Mouse (Mus musculus) heart, embryonic 12.5 days (tissue): ENCODE data around the gene Oit1. TPM values are rescaled to one million over a fixed set of nuclear protein-coding genes. Genes with fewer than 3 reads are reported as not detected.

Experiments
- polyA plus RNA-seq: library from polyadenylated mRNA; unstranded; fragments of >200 nt; fragmentation: Nextera tagmentation; extraction: Ambion mirVana; gene quantifications from 2 replicates; pipeline ENCODE4 v1.2.1, GENCODE M21; 2016

Oit1 gene
- polyA plus RNA-seq, 1 experiment from 2014 or later, result not detected

Other genes starting within 250 kb of the Oit1 start
- 452 and 456 TPM in 2 replicates for gene Pdhb, start 205.7 kb downstream of the Oit1 start, polyA plus RNA-seq
- gene Kctd6, start 164.6 kb downstream of the Oit1 start, polyA plus RNA-seq, result 10.9 and 11.5 TPM in 2 replicates
- 0.18 and 0.36 TPM in 2 replicates for gene Acox2, start 119.4 kb downstream of the Oit1 start, polyA plus RNA-seq
- 0.11 and 0.24 TPM in 2 replicates for gene Fam107a, start 60.7 kb downstream of the Oit1 start, polyA plus RNA-seq